Mouse (Mus musculus) CD4-positive helper T cell, adult 2 months (primary cell): Measurements from ENCODE around the gene Ankra2.

Source experiments
- DNase-seq: peaks from one replicate; pipeline ENCODE4 v3.0.0-alpha.2; 2012; ENCODE audit warnings: low read depth, missing footprints, low spot score

Gene Ankra2

GRCm38 (mm10) chr13:98262636-98263457 is at the start of gene Ankra2, which contains the start of gene Utp15:
Gene Ankra2 (plus strand): TSS chr13:98263074.
Gene Utp15 (minus strand): TSS chr13:98263041.
- DNase-seq: peak; percentile 98

- peak; percentile 13 for DNase-seq
These were observed 40.0 kb upstream of the Ankra2 start for GRCm38 (mm10) chr13:98222848-98223247.

GRCm38 (mm10) chr13:98226225-98226624 is 36.6 kb upstream of the Ankra2 start:
- DNase-seq: no peak

- no peak for DNase-seq
These were observed 32.4 kb upstream of the Ankra2 start for GRCm38 (mm10) chr13:98230511-98230910.

- no peak for DNase-seq
These were observed 27.4 kb upstream of the Ankra2 start for GRCm38 (mm10) chr13:98235451-98235850.

GRCm38 (mm10) chr13:98239978-98240641 is 22.8 kb upstream of the Ankra2 start:
- peak; percentile 46 for DNase-seq

GRCm38 (mm10) chr13:98241531-98242282 is 21.2 kb upstream of the Ankra2 start:
- DNase-seq: no peak

GRCm38 (mm10) chr13:98244571-98245350 is 18.1 kb upstream of the Ankra2 start:
- DNase-seq: no peak

GRCm38 (mm10) chr13:98245386-98245785 is 17.5 kb upstream of the Ankra2 start:
- DNase-seq: no peak

- no peak for DNase-seq
These were observed 13.3 kb upstream of the Ankra2 start for GRCm38 (mm10) chr13:98249594-98249993.

- DNase-seq: no peak
These were observed 8.0 kb upstream of the Ankra2 start for GRCm38 (mm10) chr13:98254921-98255320.

GRCm38 (mm10) chr13:98263458-98263987 is 649 bp downstream of the Ankra2 start:
- no peak for DNase-seq

- DNase-seq: no peak
These were observed 1.2 kb downstream of the Ankra2 start for GRCm38 (mm10) chr13:98264111-98264510.

GRCm38 (mm10) chr13:98274023-98274422 is 11.1 kb downstream of the Ankra2 start:
- no peak for DNase-seq

GRCm38 (mm10) chr13:98275646-98276045 is 12.8 kb downstream of the Ankra2 start:
- no peak for DNase-seq

- no peak for DNase-seq
These were observed 13.4 kb downstream of the Ankra2 start for GRCm38 (mm10) chr13:98276253-98276652.

GRCm38 (mm10) chr13:98277501-98277900 is 14.6 kb downstream of the Ankra2 start:
- peak; percentile 26 for DNase-seq

GRCm38 (mm10) chr13:98279686-98280085 is 16.8 kb downstream of the Ankra2 start, which contains the start of gene Gm21976:
Gene Gm21976 (plus strand): TSS chr13:98279887.
- DNase-seq: no peak

GRCm38 (mm10) chr13:98280990-98281650 is 18.2 kb downstream of the Ankra2 start:
- DNase-seq: no peak

GRCm38 (mm10) chr13:98290719-98291118 is 27.8 kb downstream of the Ankra2 start:
- no peak for DNase-seq
